Mouse (Mus musculus): ENCODE measurements at regions not wholly inside any gene's neighbourhood (a gene's known extent, or its start where the extent isn't known, plus 50 kb on each side); places are given as distances from the start of the nearest gene placed in this dataset.
"Not testable (repeated sequence)": the region's sequence is repeated elsewhere in the genome, so short reads cannot be mapped to it uniquely, and the experiment has no call there.

DNA sequence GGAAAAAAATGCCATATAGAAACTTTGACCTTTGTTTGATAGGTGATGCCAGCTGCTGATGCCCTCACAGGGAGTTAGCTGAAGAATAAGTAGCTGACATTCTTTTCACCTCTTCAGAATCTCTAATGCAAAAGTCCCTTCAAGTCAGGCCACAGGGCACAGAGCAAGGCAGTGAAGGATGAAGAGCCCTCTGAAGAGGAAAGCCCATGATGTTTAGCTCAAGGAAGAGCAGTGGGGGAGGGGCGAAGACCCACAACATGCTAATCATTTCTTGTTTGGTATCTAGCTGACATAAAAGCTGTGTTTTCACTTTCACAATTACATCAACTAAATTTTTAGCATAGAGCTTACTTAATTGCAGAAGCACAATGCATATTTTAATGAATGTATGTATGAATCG lies 1108.4 kb downstream of the Trim52 start:
- no peak for DNase-seq (ENCODE audit: extremely low spot score in 1 of 2, low spot score in 1 of 2)

DNA sequence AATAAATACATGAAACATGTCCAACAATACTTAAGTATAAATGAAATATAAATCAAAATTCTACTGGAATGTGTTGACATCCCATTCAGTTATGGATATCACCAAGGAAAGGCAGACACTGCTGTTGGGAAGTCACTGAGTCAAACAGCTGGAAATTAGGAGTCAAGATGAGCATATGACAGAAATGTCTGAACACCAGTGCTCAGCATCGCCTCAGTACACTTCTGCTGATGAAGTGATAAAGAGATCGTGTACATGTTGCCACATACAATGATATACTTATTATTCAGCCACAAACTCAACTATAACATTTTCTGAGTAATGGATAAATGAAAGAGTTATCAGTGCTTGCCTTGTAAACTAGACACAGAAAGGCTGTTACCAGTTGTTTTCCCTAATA lies 1158.2 kb downstream of the Trim52 start:
- no peak for DNase-seq (ENCODE audit: extremely low spot score in 1 of 2, low spot score in 1 of 2)

DNA sequence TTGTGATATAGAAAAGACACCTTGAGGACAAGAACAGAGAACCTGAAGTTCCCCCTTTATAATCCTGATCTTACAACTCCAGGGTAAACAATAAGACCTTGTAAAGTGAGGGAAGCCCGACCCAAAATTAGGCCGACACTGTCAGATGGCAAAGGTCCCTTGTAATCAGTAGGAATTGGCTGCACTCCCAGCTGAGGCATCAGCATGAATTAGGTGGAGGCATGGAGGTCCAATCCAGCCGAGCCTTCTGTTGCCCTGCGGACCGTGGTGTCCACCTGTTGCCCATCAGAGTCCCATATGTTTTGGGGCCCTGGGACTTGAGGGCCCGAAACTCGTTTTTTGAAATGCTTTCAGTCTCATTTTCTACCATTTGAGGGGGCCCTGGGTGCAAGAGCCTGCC lies 1174.3 kb downstream of the Trim52 start:
- not testable (repeated sequence) for DNase-seq (ENCODE audit: extremely low spot score in 1 of 2, low spot score in 1 of 2)

DNA sequence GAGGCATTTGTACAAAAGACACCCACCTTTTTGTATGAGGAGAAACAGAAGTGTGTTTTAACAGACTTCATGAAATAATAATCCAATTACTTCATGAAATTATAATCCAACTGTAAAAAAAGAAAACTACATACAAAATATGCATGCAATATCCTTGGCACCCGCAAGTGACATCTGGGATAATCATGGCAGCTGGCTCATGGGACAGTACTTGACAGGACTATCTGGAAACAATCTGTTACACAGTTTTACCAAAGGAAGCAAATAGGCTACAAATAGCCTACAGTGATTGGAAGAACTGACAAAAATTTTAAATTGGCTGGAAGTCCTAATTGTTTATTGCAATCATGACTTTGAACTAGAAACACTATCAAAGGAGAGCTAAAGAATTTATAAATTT lies 1223.3 kb downstream of the Trim52 start:
- peak in 1 of 2 experiments; percentile 21 for DNase-seq (ENCODE audit: extremely low spot score in 1 of 2, low spot score in 1 of 2)

DNA sequence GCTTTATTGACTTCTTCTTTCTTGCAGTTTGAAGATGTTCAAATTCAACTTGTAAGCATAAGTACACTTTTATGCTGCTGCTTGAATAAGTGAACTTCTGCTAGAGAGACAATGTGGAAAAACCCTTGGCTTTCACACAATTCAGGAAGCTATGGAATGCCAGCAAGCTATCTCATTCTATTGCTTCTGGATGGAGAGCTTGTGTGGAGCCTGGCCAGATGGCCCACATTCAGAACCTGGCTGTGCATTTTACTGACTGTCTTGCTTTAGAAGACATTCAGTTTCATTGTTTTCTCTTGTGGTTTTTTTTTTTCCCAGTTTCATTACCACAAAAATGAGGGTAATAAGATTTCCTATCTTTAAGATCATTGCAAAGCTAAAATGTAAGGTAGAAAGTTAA lies 1234.2 kb downstream of the Trim52 start:
- no peak for DNase-seq (ENCODE audit: extremely low spot score in 1 of 2, low spot score in 1 of 2)

DNA sequence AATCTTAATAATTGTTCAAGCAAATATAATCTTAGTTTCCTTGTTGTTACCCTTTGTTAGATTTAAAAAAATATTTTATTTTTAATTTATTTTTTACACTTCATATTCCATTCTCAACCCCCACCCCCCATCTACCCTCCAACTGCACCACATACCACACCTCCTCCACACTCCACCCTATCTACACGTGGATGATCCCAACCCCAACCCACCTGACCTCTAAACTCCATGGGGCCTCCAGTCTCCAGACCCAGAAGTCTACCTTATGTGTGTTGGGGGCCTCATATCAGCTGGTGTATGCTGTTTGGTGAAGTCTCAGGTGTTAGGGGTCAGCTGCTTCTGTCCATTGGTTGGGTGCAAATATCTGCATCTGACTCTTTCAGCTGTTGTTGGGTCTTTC lies 1256.8 kb downstream of the Trim52 start:
- no peak for DNase-seq (ENCODE audit: extremely low spot score in 1 of 2, low spot score in 1 of 2)
